ENCODE assay signal across 7 mouse cellular contexts in the genomic region with DNA sequence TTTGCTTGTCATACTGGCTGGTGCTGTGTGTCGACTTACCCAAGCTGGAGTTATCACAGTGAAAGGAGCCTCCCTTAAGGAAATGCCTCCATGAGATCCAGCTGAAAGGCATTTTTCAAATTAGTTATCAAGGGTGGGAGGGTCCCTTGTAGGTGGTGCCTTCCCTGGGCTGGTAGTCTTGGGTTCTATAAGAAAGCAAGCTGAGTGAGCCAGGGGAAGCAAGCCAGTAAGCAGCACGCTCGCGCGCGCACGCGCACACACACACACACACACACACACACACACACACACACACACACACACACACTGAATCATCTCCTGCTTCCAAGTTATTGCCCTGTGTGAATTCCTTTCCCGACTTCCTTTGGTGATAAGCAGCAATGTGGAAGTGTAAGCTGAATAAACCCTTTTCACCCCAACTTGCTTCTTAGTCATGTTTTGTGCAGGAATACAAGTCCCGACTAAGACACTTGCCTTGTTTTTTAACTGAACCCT.
A peak's percentile ranks its signal among the peaks of the same experiment; 100 is the strongest.
DNase-seq lines count a peak whose midpoint lies in the region; ATAC-seq and TF ChIP-seq lines count a peak whose summit lies in the region.
"Not testable (repeated sequence)": the region's sequence is repeated elsewhere in the genome, so short reads cannot be mapped to it uniquely, and the experiment has no call there.

No protein-coding gene starts in this region.

- H3K27me3 ChIP-seq in embryonic facial prominence, embryonic 14.5 days (replicated peaks; ENCODE audit: control insufficient read depth, insufficient read depth, low read length); heart, embryonic 10.5 days (ENCODE audit: insufficient read depth, poor library complexity, severe bottlenecking); heart, embryonic 13.5 days (replicated peaks); heart, embryonic 16.5 days (ENCODE audit: control insufficient read depth, insufficient read depth, low read length); kidney, postnatal 0 days (ENCODE audit: insufficient read depth, low read length); liver, postnatal 0 days (ENCODE audit: insufficient read depth, low read length): not testable (repeated sequence)

- ATAC-seq in embryonic facial prominence, embryonic 14.5 days (ENCODE audit: low read depth); heart, embryonic 13.5 days (ENCODE audit: extremely low read depth, insufficient number of reproducible peaks, low FRiP score, low TSS enrichment); heart, embryonic 16.5 days (replicated peaks; ENCODE audit: extremely low read depth, insufficient read depth, low FRiP score); kidney, postnatal 0 days (replicated peaks; ENCODE audit: low FRiP score, low read depth): not testable (repeated sequence)
- ATAC-seq in liver, postnatal 0 days, result 0 out of 2 replicates have a peak, but pooled peaks have one; percentile 19

- DNase-seq in embryonic facial prominence, embryonic 14.5 days (ENCODE audit: low spot score); heart, embryonic 10.5 days (ENCODE audit: low spot score); kidney, postnatal 0 days (ENCODE audit: low spot score); left cerebral cortex, adult 2 months (ENCODE audit: extremely low spot score in 1 of 2, low spot score in 2 of 2): not testable (repeated sequence)
- peak; percentile 26 for DNase-seq in liver, postnatal 0 days

- not testable (repeated sequence) for TF ChIP-seq CTCF in kidney, postnatal 0 days (IDR thresholded peaks at IDR 0.05; ENCODE audit: low read depth); left cerebral cortex, adult 2 months (IDR thresholded peaks at IDR 0.05); liver, postnatal 0 days (IDR thresholded peaks at IDR 0.05; ENCODE audit: low read depth)

- WGBS in embryonic facial prominence, embryonic 14.5 days, result 90% methylated on average over 10 of the region's 10 CpGs
- 69% methylated on average over 10 of the region's 10 CpGs for WGBS in heart, embryonic 10.5 days
- 48% methylated on average over 9 of the region's 10 CpGs for WGBS in heart, embryonic 13.5 days
- 55% methylated on average over 10 of the region's 10 CpGs for WGBS in heart, embryonic 16.5 days
- WGBS in kidney, postnatal 0 days, result 61% methylated on average over 10 of the region's 10 CpGs
- 65% methylated on average over 10 of the region's 10 CpGs for WGBS in liver, postnatal 0 days (ENCODE audit: insufficient replicate concordance)

- intact Hi-C loops in left cerebral cortex, adult 2 months (cut with DNase I), result loop anchor here (10.0 kb wide), 1 partner anchor 268 kb away; no protein-coding TSS in a partner anchor

- H3K27ac ChIP-seq in embryonic facial prominence, embryonic 14.5 days (replicated peaks; ENCODE audit: low read depth, low read length), result 0 out of 2 replicates have a peak overlapping the region, but pooled peaks have one; percentile 39
- H3K27ac ChIP-seq in heart, embryonic 10.5 days, result peak overlapping the region; percentile 56; the same call in 1 of the 2 replicates
- peak overlapping the region; percentile 79 for H3K27ac ChIP-seq in heart, embryonic 13.5 days (replicated peaks)
- peak overlapping the region; percentile 61 for H3K27ac ChIP-seq in heart, embryonic 16.5 days (ENCODE audit: low read length)
- peak overlapping the region; percentile 50 for H3K27ac ChIP-seq in kidney, postnatal 0 days
- H3K27ac ChIP-seq in left cerebral cortex, adult 2 months, result peak overlapping the region; percentile 64; the same call in 1 of the 2 replicates
- not testable (repeated sequence) for H3K27ac ChIP-seq in liver, postnatal 0 days (ENCODE audit: low read depth)

- H3K4me3 ChIP-seq in embryonic facial prominence, embryonic 14.5 days (ENCODE audit: low read depth, low read length); heart, embryonic 10.5 days; heart, embryonic 13.5 days; heart, embryonic 16.5 days (ENCODE audit: low read length); kidney, postnatal 0 days (replicated peaks; ENCODE audit: low read depth, low read length); left cerebral cortex, adult 2 months; liver, postnatal 0 days (ENCODE audit: low read depth, low read length): not testable (repeated sequence)

- H3K4me1 ChIP-seq in embryonic facial prominence, embryonic 14.5 days (ENCODE audit: control insufficient read depth, insufficient read depth, low read length); heart, embryonic 10.5 days; heart, embryonic 16.5 days (ENCODE audit: control insufficient read depth, insufficient read depth, low read length); kidney, postnatal 0 days (replicated peaks; ENCODE audit: insufficient read depth, low read length); liver, postnatal 0 days (ENCODE audit: insufficient read depth): not testable (repeated sequence)
- peaks cover 28% of the 10 kb centered on the region for H3K4me1 ChIP-seq in heart, embryonic 13.5 days

- not testable (repeated sequence) for H3K4me2 ChIP-seq in embryonic facial prominence, embryonic 14.5 days (ENCODE audit: low read depth, low read length); heart, embryonic 13.5 days; heart, embryonic 16.5 days (ENCODE audit: low read depth, low read length); kidney, postnatal 0 days (ENCODE audit: low read length); liver, postnatal 0 days (ENCODE audit: low read depth, low read length)

- H3K9ac ChIP-seq in embryonic facial prominence, embryonic 14.5 days (ENCODE audit: low read depth, low read length); heart, embryonic 13.5 days; heart, embryonic 16.5 days (ENCODE audit: low read length); kidney, postnatal 0 days (ENCODE audit: low read depth, low read length); liver, postnatal 0 days (replicated peaks): not testable (repeated sequence)

- not testable (repeated sequence) for H3K9me3 ChIP-seq in embryonic facial prominence, embryonic 14.5 days (ENCODE audit: control insufficient read depth, low read length); heart, embryonic 10.5 days; heart, embryonic 13.5 days; heart, embryonic 16.5 days (replicated peaks; ENCODE audit: control insufficient read depth, low read length); kidney, postnatal 0 days (replicated peaks; ENCODE audit: low read length); liver, postnatal 0 days (ENCODE audit: low read length)

- TF ChIP-seq EP300 in liver, postnatal 0 days (IDR thresholded peaks at IDR 0.05; ENCODE audit: low read depth), result not testable (repeated sequence)

- not testable (repeated sequence) for H3K36me3 ChIP-seq in embryonic facial prominence, embryonic 14.5 days (ENCODE audit: control insufficient read depth, insufficient read depth, low read length); heart, embryonic 10.5 days; heart, embryonic 13.5 days; heart, embryonic 16.5 days (ENCODE audit: control insufficient read depth, insufficient read depth); kidney, postnatal 0 days (ENCODE audit: insufficient read depth, low read length); liver, postnatal 0 days (replicated peaks; ENCODE audit: insufficient read depth, low read length)
